Mouse (Mus musculus): ENCODE results near the gene Gm20924. TPM values are rescaled to one million over a fixed set of nuclear protein-coding genes. Genes with fewer than 3 reads are reported as not detected.
"Not testable (repeated sequence)": the region's sequence is repeated elsewhere in the genome, so short reads cannot be mapped to it uniquely, and the experiment has no call there.

Gm20924 gene
- not detected in 2 replicates for polyA plus RNA-seq (2015; fragmentation: Nextera tagmentation; extraction: Ambion mirVana)

DNA sequence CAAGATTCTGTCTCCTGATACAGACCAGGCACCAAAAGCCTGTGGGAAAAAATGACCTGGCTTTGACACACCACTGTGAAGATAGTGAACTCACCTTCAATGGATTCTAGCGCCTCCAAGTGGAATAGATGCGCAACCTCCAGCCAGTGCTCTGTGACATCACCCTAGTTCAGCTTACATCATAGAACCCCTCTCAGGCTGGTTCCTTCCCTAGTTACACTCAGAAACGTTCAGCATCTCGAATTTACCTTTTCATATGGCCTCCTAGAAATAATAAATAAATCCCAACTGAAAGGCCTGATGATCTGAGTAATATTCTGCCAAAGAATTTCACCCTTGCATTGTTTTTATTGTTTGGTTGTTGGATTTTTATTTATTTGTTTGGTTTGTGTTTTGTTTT is at the start of gene Gm20924:
Gene Gm20924 (minus strand): TSS at position 101 of the 400 bp plus-strand sequence.
- ATAC-seq (ENCODE audit: insufficient read depth, low FRiP score, low read depth); H3K36me3 ChIP-seq; H3K4me1 ChIP-seq; H3K27ac ChIP-seq; H3K4me2 ChIP-seq; H3K27me3 ChIP-seq (replicated peaks); H3K4me3 ChIP-seq (replicated peaks); H3K9me3 ChIP-seq; H3K9ac ChIP-seq: not testable (repeated sequence)
- WGBS: no CpG with 5 or more reads among the region's 4 CpGs

Other genes starting within 250 kb of the Gm20924 start
- gene Gm20736, start 170.2 kb upstream of the Gm20924 start, polyA plus RNA-seq (2015; fragmentation: Nextera tagmentation; extraction: Ambion mirVana): not detected in 2 replicates

Measured in stomach, embryonic 15.5 days (tissue).